Mouse (Mus musculus) neural tube, embryonic 15.5 days (tissue): ENCODE measurements around the gene Myo10. TPM values are rescaled to one million over a fixed set of nuclear protein-coding genes. Genes with fewer than 3 reads are reported as not detected.

Experiments used
- ATAC-seq: fragments of 200-750 bp; cut with Nextera tagmentation; 2 replicates; pipeline ENCODE4 v1.8.0; 2017; ENCODE audit warnings: mild to moderate bottlenecking, moderate TSS enrichment, moderate library complexity; ENCODE audit not compliant: low FRiP score
- H3K27ac ChIP-seq: fragments of 300-500 bp; sonication (generic); replicated peaks from 2 replicates; pipeline ENCODE4 v1.5.1; 2015; ENCODE audit warnings: mild to moderate bottlenecking, inconsistent platforms
- H3K27me3 ChIP-seq: fragments of 300-500 bp; sonication (generic); replicated peaks from 2 replicates; pipeline ENCODE4 v1.6.1; 2015; ENCODE audit warnings: inconsistent platforms
- H3K36me3 ChIP-seq: fragments of 300-500 bp; sonication (generic); 2 replicates; pipeline ENCODE4 v1.6.1; 2015; ENCODE audit warnings: inconsistent platforms
- H3K4me1 ChIP-seq: fragments of 300-500 bp; sonication (generic); 2 replicates; pipeline ENCODE4 v1.6.1; 2015; ENCODE audit warnings: inconsistent platforms
- H3K4me2 ChIP-seq: fragments of 300-500 bp; sonication (generic); 2 replicates; pipeline ENCODE4 v1.6.1; 2015; ENCODE audit warnings: inconsistent platforms, mild to moderate bottlenecking, moderate library complexity
- H3K4me3 ChIP-seq: fragments of 300-500 bp; sonication (generic); replicated peaks from 2 replicates; pipeline ENCODE4 v1.5.1; 2015; ENCODE audit warnings: mild to moderate bottlenecking, inconsistent platforms
- H3K9ac ChIP-seq: fragments of 300-500 bp; sonication (generic); replicated peaks from 2 replicates; pipeline ENCODE4 v1.6.1; 2015; ENCODE audit warnings: mild to moderate bottlenecking, inconsistent platforms
- H3K9me3 ChIP-seq: fragments of 300-500 bp; sonication (generic); replicated peaks from 2 replicates; pipeline ENCODE4 v1.6.1; 2016; ENCODE audit warnings: inconsistent platforms
- WGBS: fragments of 180-500 bp; shearing (Covaris S2); methylation state at CpG from one replicate; pipeline ENCODE4 v1.1.7; 2015; ENCODE audit warnings: mixed read lengths; 5-methylcytosine and 5-hydroxymethylcytosine counted together
- polyA plus RNA-seq: library from polyadenylated mRNA; unstranded; fragments of >200 nt; fragmentation: Nextera tagmentation; extraction: Ambion mirVana; gene quantifications from 2 replicates; pipeline ENCODE4 v1.2.1, GENCODE M21; 2015

Myo10 gene
- polyA plus RNA-seq, 1 experiment from 2014 or later: 19.5 TPM

GRCm38 (mm10) chr15:25662833-25663519 is 40.7 kb downstream of the Myo10 start:
- H3K9ac ChIP-seq: no peak overlapping the region
- no peak overlapping the region for H3K4me3 ChIP-seq
- no peaks in the 10 kb centered on the region for H3K9me3 ChIP-seq
- no peak overlapping the region for H3K4me2 ChIP-seq
- no peaks in the 10 kb centered on the region for H3K4me1 ChIP-seq
- no peaks in the 10 kb centered on the region for H3K27me3 ChIP-seq
- H3K36me3 ChIP-seq: no peaks in the 10 kb centered on the region
- no peak overlapping the region for H3K27ac ChIP-seq
- no peak for ATAC-seq
- WGBS: 45% methylated on average over 8 of the region's 8 CpGs

- WGBS: 40% methylated on average over 16 of the region's 16 CpGs
- H3K9me3 ChIP-seq: no peaks in the 10 kb centered on the region
- no peaks in the 10 kb centered on the region for H3K36me3 ChIP-seq
- no peak overlapping the region for H3K27ac ChIP-seq
- no peak overlapping the region for H3K4me2 ChIP-seq
- no peaks in the 10 kb centered on the region for H3K27me3 ChIP-seq
- no peak overlapping the region for H3K4me3 ChIP-seq
- no peak overlapping the region for H3K9ac ChIP-seq
- ATAC-seq: no peak
- peaks cover 6% of the 10 kb centered on the region for H3K4me1 ChIP-seq
These were observed 47.2 kb downstream of the Myo10 start for GRCm38 (mm10) chr15:25669283-25670247.

- no peaks in the 10 kb centered on the region for H3K36me3 ChIP-seq
- H3K4me2 ChIP-seq: no peak overlapping the region
- H3K4me1 ChIP-seq: peaks cover 21% of the 10 kb centered on the region
- 55% methylated on average over 6 of the region's 6 CpGs for whole genome bisulfite sequencing
- H3K9me3 ChIP-seq: no peaks in the 10 kb centered on the region
- H3K9ac ChIP-seq: no peak overlapping the region
- no peak overlapping the region for H3K4me3 ChIP-seq
- no peaks in the 10 kb centered on the region for H3K27me3 ChIP-seq
- ATAC-seq: 0 out of 2 replicates have a peak, but pooled peaks have one; percentile 9
- H3K27ac ChIP-seq: no peak overlapping the region
These were observed 51.1 kb downstream of the Myo10 start for GRCm38 (mm10) chr15:25673231-25673980.

- WGBS: 56% methylated on average over 17 of the region's 17 CpGs
- ATAC-seq: no peak
- H3K4me2 ChIP-seq: no peak overlapping the region
These were observed 52.0 kb downstream of the Myo10 start for GRCm38 (mm10) chr15:25674099-25674931.

GRCm38 (mm10) chr15:25674932-25675250 is 52.6 kb downstream of the Myo10 start:
- ATAC-seq: no peak
- no peaks in the 10 kb centered on the region for H3K27me3 ChIP-seq
- H3K4me2 ChIP-seq: no peak overlapping the region
- H3K9me3 ChIP-seq: no peaks in the 10 kb centered on the region
- H3K36me3 ChIP-seq: no peaks in the 10 kb centered on the region
- H3K4me1 ChIP-seq: peaks cover 23% of the 10 kb centered on the region
- H3K9ac ChIP-seq: no peak overlapping the region
- H3K27ac ChIP-seq: no peak overlapping the region
- no peak overlapping the region for H3K4me3 ChIP-seq
- WGBS: 86% methylated on average over 4 of the region's 4 CpGs

More at GRCm38 (mm10) chr15:25674099-25674931, 52.0 kb downstream of the Myo10 start:
- no peaks in the 10 kb centered on the region for H3K27me3 ChIP-seq
- H3K9me3 ChIP-seq: no peaks in the 10 kb centered on the region
- no peaks in the 10 kb centered on the region for H3K36me3 ChIP-seq
- no peak overlapping the region for H3K27ac ChIP-seq
- H3K9ac ChIP-seq: no peak overlapping the region
- peaks cover 23% of the 10 kb centered on the region for H3K4me1 ChIP-seq
- H3K4me3 ChIP-seq: no peak overlapping the region

GRCm38 (mm10) chr15:25675359-25675758 is 53.0 kb downstream of the Myo10 start:
- 89% methylated on average over 11 of the region's 11 CpGs for WGBS
- Histone ChIP-seq H3K27me3 (no peaks in the 10 kb centered on the region), H3K4me1 (peaks cover 27% of the 10 kb centered on the region), H3K4me2 (no peak overlapping the region), H3K36me3 (no peaks in the 10 kb centered on the region), H3K9me3 (no peaks in the 10 kb centered on the region), H3K27ac (no peak overlapping the region), H3K4me3 (no peak overlapping the region), H3K9ac (no peak overlapping the region)
- ATAC-seq: peak; percentile 5; the same call in 1 of the 2 replicates

GRCm38 (mm10) chr15:25676056-25676785 is 53.9 kb downstream of the Myo10 start:
- H3K4me1 ChIP-seq: peaks cover 33% of the 10 kb centered on the region
- H3K36me3 ChIP-seq: no peaks in the 10 kb centered on the region
- no peak overlapping the region for H3K9ac ChIP-seq
- H3K9me3 ChIP-seq: no peaks in the 10 kb centered on the region
- H3K27ac ChIP-seq: peak overlapping the region; percentile 56
- no peak overlapping the region for H3K4me3 ChIP-seq
- WGBS: 37% methylated on average over 13 of the region's 13 CpGs
- H3K4me2 ChIP-seq: peak overlapping the region; percentile 29
- peak; percentile 60 for ATAC-seq
- no peaks in the 10 kb centered on the region for H3K27me3 ChIP-seq

GRCm38 (mm10) chr15:25679081-25679480 is 56.8 kb downstream of the Myo10 start:
- Histone ChIP-seq H3K27me3 (no peaks in the 10 kb centered on the region), H3K9me3 (no peaks in the 10 kb centered on the region), H3K9ac (no peak overlapping the region), H3K27ac (no peak overlapping the region), H3K36me3 (no peaks in the 10 kb centered on the region), H3K4me1 (peaks cover 28% of the 10 kb centered on the region), H3K4me3 (no peak overlapping the region), H3K4me2 (no peak overlapping the region)
- WGBS: 42% methylated on average over 3 of the region's 3 CpGs
- ATAC-seq: no peak

GRCm38 (mm10) chr15:25679616-25680015 is 57.3 kb downstream of the Myo10 start:
- Histone ChIP-seq H3K4me2 (no peak overlapping the region), H3K9ac (no peak overlapping the region), H3K4me3 (no peak overlapping the region), H3K9me3 (no peaks in the 10 kb centered on the region), H3K36me3 (no peaks in the 10 kb centered on the region), H3K27ac (no peak overlapping the region), H3K27me3 (no peaks in the 10 kb centered on the region), H3K4me1 (peaks cover 28% of the 10 kb centered on the region)
- whole genome bisulfite sequencing: 85% methylated on average over 4 of the region's 4 CpGs
- ATAC-seq: no peak

GRCm38 (mm10) chr15:25680269-25680818 is 58.0 kb downstream of the Myo10 start:
- Histone ChIP-seq H3K9ac (no peak overlapping the region), H3K9me3 (no peaks in the 10 kb centered on the region), H3K27me3 (no peaks in the 10 kb centered on the region), H3K4me2 (no peak overlapping the region), H3K27ac (no peak overlapping the region), H3K4me1 (peaks cover 28% of the 10 kb centered on the region), H3K36me3 (no peaks in the 10 kb centered on the region), H3K4me3 (no peak overlapping the region)
- WGBS: 46% methylated on average over 10 of the region's 10 CpGs
- no peak for ATAC-seq
